Mouse (Mus musculus) cerebellum, adult 2 months (tissue): ENCODE results near the gene Acap1.

ENCODE experiments used
- CTCF ChIP-seq: fragments of 200-500 bp; IDR thresholded peaks from 2 replicates; pipeline ENCODE4 v1.5.1; 2011; ENCODE audit warnings: low read depth, mild to moderate bottlenecking, control low read depth, low read length, moderate library complexity, borderline replicate concordance; ENCODE audit not compliant: insufficient read depth
- POLR2A ChIP-seq: fragments of 200-500 bp; IDR thresholded peaks from 2 replicates; pipeline ENCODE4 v1.6.1; 2011; ENCODE audit warnings: low read length, control low read depth, borderline replicate concordance; ENCODE audit not compliant: insufficient read depth

GRCm38 (mm10) chr11:69849128-69849527 is 46.2 kb downstream of the Acap1 start:
- TF ChIP-seq POLR2A (no peak), CTCF (no peak)
